Mouse (Mus musculus) urinary bladder, postnatal 36 days (tissue): ENCODE results near the gene Kank1.
A peak's percentile ranks its signal among the peaks of the same experiment; 100 is the strongest.

Experiments
- DNase-seq, 2 experiments: peaks; one replicate each; pipeline ENCODE4 v3.0.0; 2022; ENCODE audit warnings: low spot score in 2 of 2, mixed read lengths in 1 of 2

The Kank1 gene

DNA sequence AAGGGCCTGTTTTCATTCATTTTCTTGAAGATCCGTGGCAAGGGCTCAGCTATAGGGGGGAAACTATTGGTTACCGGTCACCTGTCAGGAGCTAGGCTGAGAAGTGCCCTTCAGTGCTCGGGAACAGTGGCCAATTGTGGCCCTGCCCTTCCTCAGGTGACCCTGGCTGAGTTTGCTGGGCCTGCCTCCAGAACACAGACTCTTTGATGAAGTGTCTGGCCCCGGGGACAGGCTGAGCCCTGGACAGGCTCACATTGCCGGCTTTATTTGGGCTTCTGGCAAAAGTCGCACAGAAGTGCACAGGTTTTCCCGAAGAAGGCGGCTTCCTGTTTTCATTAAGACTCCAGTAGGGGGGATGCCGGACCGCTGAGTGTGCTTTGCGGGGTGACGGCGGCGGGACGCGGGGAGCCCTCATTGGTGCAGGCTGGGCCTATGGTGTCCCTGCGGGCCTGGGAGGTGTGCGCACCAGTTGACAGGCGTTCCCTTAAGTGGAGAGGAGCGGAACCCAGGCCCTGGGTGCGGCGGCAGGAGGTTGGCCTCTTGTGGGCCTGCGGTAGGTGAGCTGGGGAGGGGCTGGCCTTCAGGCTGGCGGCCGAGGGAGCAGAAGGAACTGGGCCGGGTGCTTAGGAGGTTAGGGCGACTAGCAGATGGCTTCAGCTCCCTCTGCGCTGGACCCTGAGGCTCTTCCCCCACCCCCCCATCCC, 169.9 kb downstream of the Kank1 start:
- DNase-seq: peak in 1 of 2 experiments; percentile 70

DNA sequence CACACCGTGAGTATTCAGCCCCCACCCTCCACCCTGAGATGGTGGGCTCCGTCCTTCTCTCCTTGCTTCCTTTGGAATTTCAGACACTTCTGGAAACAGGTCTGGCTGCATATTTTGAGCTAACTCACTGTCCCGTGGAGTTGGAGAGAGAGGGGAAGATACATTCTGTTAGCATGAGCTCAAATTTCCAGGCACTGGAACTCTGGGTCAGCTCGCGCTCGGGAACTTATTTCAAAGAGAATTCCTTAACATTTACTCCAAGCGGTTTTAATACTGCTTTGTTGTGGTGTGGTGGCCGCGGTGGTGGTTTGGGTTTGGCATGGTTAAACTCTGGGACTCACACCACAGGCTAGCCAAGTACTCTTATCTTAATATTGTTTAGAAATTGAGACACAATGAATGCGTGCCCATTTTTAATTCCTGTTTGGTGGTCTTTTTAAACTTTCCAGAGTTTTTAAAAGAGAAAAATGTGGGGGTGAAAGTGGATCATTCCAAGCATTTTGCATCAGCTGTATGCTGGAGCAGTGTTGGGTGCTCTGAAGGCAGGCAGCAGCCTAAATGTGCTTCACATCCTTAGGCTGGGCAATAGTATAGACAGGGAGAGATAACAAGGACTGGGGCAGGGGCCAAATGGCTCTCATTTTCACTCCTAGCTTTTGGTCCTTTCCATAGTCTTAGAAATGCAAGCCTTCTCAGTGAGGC, 170.6 kb downstream of the Kank1 start:
- no peak for DNase-seq

DNA sequence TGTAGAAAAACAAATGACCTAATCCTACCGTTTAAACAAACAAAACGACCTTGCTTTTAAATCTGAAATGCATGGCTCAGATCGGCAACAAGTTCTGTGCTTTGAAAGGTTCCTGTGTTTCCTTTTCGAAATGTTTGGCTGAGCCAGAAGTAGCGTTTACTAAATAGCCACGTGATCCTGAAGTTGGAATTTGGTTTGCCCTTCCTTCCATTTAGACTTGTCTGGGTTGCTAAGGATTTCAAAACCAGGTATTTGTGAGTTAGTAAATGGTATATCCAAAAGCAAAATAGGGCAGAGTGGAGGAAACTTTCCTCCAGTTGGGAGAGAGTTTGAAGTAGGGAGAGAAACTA, 171.1 kb downstream of the Kank1 start:
- no peak for DNase-seq

DNA sequence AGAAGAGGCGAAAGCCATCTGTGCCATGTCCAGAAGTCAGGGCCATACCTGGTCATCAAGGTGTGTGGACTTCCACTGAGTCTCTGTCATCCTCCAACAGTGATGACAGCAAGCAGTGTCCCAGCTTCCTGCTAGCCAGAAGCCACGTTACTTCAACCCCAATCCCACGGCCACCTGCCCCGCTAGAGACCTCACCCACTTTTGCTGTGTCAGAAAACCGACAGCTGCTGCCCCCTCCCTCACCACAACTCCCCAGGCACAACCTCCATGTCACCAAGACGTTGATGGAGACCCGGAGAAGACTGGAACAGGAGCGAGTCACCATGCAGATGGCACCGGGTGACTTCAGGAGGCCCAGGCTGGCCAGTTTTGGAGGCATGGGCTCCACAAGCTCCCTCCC, 172.5 kb downstream of the Kank1 start:
- DNase-seq: no peak

DNA sequence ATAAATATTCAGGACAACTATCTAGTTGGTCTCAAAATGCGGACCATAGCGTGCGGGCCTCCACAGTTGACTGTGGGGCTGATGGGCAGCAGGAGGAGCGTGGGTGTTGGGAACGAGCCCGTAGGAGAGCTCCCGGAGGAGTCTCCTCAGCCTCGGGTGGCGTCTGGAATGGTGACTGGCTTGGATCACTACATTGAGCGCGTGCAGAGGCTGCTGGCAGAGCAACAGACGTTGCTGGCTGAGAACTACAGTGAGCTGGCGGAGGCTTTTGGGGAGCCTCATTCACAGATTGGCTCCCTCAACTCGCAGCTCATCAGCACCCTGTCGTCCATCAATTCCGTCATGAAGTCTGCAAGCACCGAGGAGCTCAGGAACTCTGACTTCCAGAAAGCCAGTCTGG, 174.6 kb downstream of the Kank1 start:
- DNase-seq: peak in 1 of 2 experiments; percentile 54

DNA sequence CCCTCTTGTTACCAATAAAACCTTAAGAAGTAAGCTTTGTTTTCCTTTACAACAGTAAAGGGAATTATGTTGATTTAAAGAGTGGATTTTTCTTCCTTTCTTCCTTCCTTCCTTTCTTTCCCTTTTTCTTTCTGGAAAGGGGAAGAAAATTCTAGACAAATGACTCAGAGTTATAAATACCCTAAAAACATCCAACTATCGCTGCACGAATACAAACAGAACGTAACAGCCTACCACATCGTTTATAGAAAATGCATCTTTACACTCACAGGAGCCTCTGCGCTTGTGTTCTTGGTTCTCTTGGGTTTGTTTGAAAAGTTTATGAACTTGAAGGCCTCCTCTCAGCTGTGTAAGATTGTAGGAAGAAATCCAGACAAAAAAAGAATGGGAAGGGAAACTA, 178.7 kb downstream of the Kank1 start:
- DNase-seq: no peak

- DNase-seq: no peak
Measured at GRCm38 (mm10) chr19:25417671-25418070, 180.9 kb downstream of the Kank1 start.

DNA sequence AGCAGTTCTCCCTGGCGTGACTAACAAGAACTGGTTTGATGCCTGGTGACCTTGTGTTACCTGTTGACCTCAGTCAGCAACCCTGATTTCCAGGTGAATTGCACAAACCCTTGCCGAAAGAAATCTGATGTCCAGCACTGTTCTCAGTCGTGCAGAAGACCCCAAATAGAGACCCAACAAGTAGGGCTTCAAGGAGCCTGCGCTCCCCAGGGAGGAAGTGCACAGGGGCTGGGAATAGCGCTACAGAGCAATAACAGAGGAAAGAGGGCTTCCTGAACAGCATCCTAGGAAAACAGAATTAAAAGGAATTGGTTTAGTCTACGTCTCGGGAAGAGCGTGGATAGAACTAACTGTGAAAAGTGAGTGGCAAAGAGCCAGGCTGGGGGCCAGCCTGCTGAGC, 183.2 kb downstream of the Kank1 start:
- no peak for DNase-seq

DNA sequence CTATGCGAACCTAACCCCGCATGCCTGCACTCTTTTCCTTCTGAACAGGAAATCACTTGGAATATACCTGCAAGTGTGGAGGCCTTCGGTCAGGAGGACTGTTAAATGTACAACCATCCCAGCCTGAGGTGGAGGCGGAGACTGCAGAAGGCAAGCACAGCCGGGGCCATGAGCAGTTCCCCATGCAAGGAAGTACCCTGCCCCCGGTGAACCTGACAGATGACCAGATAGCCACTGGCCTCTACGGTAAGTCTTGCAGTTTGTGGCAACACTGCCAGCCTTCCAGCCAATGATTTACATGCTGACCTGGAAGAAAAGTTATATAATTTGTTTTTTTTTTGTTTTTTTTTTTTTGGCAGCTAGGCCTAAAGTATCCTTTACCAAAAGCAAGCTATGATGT, 185.3 kb downstream of the Kank1 start:
- DNase-seq: no peak

GRCm38 (mm10) chr19:25423371-25423770, 186.6 kb downstream of the Kank1 start:
- DNase-seq: no peak

DNA sequence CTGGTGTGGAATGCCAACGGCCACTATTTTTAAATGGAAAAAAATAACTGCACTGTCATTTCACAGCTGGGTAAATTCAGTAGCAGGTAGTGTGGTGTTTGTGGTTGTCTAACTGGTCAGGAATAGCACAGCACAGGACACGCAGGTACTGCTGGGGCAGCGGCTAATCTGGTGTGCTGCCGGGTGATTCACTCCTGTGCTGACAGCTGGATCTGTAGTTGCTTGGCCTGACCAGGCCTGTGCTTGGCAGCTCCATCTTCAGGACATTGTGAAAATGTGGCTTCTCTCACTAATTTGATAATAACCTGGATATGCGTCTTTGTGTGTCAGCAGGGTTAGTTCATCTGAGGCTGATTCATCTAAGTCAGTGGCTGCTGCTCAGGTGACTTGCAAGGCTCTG, 189.7 kb downstream of the Kank1 start:
- DNase-seq: no peak

DNA sequence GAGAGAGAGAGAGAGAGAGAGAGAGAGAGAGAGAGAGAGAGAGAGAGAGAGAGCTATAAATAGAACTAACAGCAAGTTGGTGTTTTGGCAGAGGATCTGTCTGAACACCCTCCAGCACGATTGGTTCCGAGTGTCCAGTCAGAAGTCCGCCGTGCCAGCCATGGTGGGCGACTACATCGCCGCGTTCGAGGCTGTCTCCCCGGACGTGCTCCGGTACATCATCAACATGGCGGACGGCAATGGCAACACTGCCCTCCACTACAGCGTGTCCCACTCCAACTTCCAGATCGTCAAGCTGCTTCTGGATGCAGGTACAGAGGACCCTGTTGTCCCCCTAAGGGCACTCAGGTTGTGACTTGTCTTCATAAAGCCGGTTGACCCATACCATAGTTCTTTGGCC, 191.1 kb downstream of the Kank1 start:
- DNase-seq: no peak

GRCm38 (mm10) chr19:25428338-25428962, 191.7 kb downstream of the Kank1 start:
- peak in 1 of 2 experiments; percentile 24 for DNase-seq

DNA sequence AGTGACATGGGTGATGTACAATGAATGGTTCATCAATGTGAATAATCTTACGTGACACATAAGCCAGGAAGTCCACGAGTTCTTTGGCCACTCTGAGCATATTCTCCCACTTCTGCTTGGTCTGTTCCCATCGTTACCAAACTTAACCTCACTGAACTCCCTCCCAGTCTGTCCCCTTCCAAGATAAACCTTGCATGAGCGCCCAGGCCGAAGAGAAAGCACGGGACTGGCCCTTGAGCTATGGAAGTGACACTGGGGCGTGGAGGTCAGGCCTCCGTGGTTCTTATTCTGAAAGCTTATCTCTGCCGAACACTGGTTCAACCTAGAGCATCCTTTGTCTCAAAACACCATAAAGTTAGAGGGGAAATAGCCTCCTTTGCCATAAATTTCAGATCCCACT, 194.7 kb downstream of the Kank1 start:
- DNase-seq: no peak

GRCm38 (mm10) chr19:25431909-25432308, 195.1 kb downstream of the Kank1 start:
- no peak for DNase-seq

DNA sequence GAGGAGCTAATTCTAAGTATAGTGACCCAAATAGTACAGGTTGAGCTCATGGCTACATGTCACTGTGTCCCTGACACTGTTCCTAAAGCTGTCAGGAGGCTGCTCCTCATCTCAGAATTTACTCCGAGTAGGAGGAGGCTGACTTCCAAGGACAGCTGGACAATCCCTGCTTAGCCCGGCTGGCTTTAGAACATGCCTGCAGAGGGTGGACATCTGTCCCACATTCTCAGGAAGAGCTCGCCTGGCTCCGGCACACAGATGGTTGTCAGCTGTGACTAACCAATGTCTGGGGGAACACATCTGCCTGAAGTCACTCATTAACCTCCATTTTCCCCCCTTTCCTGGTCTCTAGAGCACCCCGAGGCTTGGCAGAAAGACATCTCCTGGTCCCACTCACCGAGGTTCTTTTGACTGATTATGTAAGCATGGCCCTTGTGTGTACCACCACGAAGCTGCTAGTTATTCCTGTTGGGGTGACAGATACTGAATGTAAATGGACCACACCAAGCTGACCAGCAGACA, 196.5 kb downstream of the Kank1 start:
- no peak for DNase-seq

DNA sequence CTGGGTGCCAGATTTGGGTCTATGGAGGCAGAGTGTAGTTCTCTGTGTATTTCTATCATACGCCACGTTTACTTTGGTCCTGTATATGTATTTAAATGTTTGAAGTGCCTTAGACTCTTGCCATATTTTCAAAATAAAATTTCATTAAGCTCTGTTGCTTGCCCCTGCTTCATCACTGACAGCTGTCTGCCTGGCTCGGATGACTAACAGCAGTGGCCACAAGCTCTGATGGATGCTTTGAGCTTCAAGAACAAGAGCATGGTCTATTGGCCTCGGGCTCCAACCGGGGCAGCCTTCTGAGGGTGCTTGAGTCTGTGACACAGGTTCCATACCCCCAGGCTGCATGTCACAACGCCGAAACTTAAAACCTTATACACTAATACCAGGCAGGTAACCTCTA, 197.6 kb downstream of the Kank1 start:
- DNase-seq: no peak

DNA sequence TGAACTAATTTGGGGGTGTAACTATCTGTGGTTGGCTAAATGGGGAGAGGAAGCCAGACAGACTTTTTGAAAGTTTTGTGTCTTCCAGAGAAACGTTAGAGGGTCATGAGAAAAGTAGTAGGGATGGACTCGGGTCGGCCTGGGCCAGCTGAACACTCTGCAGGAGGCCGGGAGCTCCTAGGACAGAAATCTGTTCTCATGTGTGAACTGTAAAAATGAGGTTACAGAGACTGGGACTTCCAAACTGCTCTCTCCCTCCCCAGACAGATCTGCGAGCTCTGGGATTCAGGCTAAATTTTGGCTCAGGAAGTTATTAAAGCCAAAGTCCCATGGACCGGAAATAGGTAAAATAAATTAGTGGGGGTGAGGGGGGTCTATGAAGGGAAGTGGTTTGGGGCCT, 198.0 kb downstream of the Kank1 start:
- no peak for DNase-seq

- DNase-seq: no peak
Measured at GRCm38 (mm10) chr19:25435412-25435811, 198.6 kb downstream of the Kank1 start.

DNA sequence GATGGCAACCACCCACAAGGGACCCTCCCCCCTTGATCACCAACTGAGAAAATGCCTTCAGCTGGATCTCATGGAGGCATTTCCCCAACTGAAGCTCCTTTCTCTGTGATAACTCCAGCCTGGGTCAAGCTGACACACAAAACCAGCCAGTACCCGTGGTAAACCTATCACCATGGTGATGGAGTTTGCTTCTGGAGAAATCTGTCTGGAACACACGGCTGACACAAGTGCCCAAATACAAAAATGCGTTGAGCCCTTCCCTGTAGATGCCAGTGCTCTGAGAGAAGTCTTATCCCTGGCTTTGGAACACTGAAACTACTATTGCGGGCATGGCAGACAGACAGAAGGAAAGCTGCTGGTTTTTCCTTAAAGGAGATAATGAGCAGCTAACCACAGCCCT, 199.4 kb downstream of the Kank1 start:
- DNase-seq: no peak

- DNase-seq: no peak
Measured at GRCm38 (mm10) chr19:25436789-25437650, 200.2 kb downstream of the Kank1 start.

DNA sequence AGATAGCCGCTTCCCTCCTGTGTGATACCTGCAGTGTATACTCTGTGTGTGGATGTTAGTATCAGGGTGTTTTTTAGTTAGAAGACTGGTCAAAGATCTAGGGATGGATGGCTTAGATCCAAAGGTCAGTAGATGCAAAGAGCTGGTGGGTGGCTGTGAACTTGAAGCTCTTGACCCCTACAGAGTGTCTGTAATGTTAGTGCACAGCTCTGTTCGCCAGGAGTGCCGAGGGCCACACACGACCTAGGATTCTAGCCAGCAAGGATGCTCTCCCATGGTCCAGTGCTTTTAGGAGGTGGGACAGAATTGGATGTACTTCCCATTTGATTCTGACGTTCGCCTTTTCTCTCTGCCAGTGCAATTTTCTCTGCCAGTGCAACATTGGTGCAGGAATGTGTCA, 201.5 kb downstream of the Kank1 start:
- DNase-seq: no peak
